Mouse (Mus musculus) adipose tissue, adult 10 weeks (tissue): ENCODE data around the gene Orc3. TPM values are rescaled to one million over a fixed set of nuclear protein-coding genes. Genes with fewer than 3 reads are reported as not detected.

ENCODE experiments used
- polyA plus RNA-seq: library from polyadenylated mRNA; stranded (reverse); fragments of 350-450 nt; fragmentation: Illumina TruSeq; extraction: RNeasy Lipid Tissue Mini Kit (QIAGEN cat#74804); gene quantifications from one replicate; pipeline ENCODE4 v1.2.3, GENCODE M21; 2014; ENCODE audit warnings: low read depth, low replicate concordance

Orc3 gene
- polyA plus RNA-seq = 30.3 TPM

GRCm38 (mm10) chr4:34614630-34615094 lies at the start of gene Orc3, which contains the start of gene Rars2:
Gene Orc3 (minus strand): TSS chr4:34614944.
Gene Rars2 (plus strand): TSS chr4:34614957.

DNA sequence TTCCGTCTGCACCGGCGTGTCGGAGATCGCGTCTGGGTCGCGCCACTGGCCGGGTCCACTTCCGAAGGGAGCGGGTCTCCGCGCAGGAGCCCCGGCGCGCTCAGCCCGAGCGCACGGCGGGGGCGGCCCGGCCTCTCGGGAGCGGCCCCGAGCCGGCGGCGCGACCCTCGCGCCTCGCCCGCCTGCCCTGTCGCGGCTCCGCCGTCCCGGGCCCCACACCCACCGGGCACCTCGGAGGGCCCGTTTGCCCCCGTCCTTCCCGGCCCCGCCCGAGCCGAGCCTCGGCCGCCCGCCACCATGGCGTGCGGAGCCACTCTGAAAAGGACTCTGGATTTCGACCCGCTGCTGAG lies 64.0 kb downstream of the Orc3 start, which contains the start of gene Akirin2:
Akirin2 (plus strand) TSS at position 190 of the 350 bp plus-strand sequence.

Other genes starting within 250 kb of the Orc3 start
- gene Akirin2, start 64.0 kb downstream of the Orc3 start, polyA plus RNA-seq = 40.8 TPM
- 21.9 TPM for gene Rars2, start within 50 bp of the Orc3 start, polyA plus RNA-seq
- 31.4 TPM for gene Slc35a1, start 72.5 kb upstream of the Orc3 start, polyA plus RNA-seq
- 14.1 TPM for gene Cfap206, start 115.3 kb upstream of the Orc3 start, polyA plus RNA-seq
- gene Gm136, start 141.3 kb upstream of the Orc3 start, polyA plus RNA-seq = 1.6 TPM
- 41.6 TPM for gene Smim8, start 163.5 kb upstream of the Orc3 start, polyA plus RNA-seq